Mouse (Mus musculus) forebrain, postnatal 0 days (tissue): ENCODE results near the gene Fkbp14. TPM values are rescaled to one million over a fixed set of nuclear protein-coding genes. Genes with fewer than 3 reads are reported as not detected.

ENCODE experiments used
- ATAC-seq: fragments of 200-750 bp; cut with Nextera tagmentation; 2 replicates; pipeline ENCODE4 v1.8.0; 2017; ENCODE audit warnings: mild to moderate bottlenecking, moderate library complexity
- DNase-seq: peaks from one replicate; pipeline ENCODE4 v3.0.0-alpha.2; 2015
- H3K27ac ChIP-seq: fragments of 300-500 bp; sonication (generic); 2 replicates; pipeline ENCODE4 v1.5.1; 2014; ENCODE audit warnings: low read depth, mild to moderate bottlenecking, antibody characterized with exemption, low read length, moderate library complexity, mixed read lengths
- H3K27me3 ChIP-seq: fragments of 300-500 bp; sonication (generic); 2 replicates; pipeline ENCODE4 v1.6.1; 2014; ENCODE audit warnings: mild to moderate bottlenecking, low read length, mixed read lengths; ENCODE audit not compliant: insufficient read depth
- H3K36me3 ChIP-seq: fragments of 300-500 bp; sonication (generic); 2 replicates; pipeline ENCODE4 v1.6.1; 2014; ENCODE audit warnings: mild to moderate bottlenecking, moderate library complexity; ENCODE audit not compliant: insufficient read depth
- H3K4me1 ChIP-seq: fragments of 300-500 bp; sonication (generic); 2 replicates; pipeline ENCODE4 v1.6.1; 2014; ENCODE audit warnings: antibody characterized with exemption; ENCODE audit not compliant: insufficient read depth
- H3K4me2 ChIP-seq: fragments of 300-500 bp; sonication (generic); 2 replicates; pipeline ENCODE4 v1.6.1; 2014; ENCODE audit warnings: low read depth, mild to moderate bottlenecking, moderate library complexity
- H3K4me3 ChIP-seq: fragments of 300-500 bp; sonication (generic); 2 replicates; pipeline ENCODE4 v1.5.1; 2014; ENCODE audit warnings: low read depth, low read length, mixed read lengths
- H3K9ac ChIP-seq: fragments of 300-500 bp; sonication (generic); 2 replicates; pipeline ENCODE4 v1.6.1; 2014; ENCODE audit warnings: mild to moderate bottlenecking
- H3K9me3 ChIP-seq: fragments of 300-500 bp; sonication (generic); 2 replicates; pipeline ENCODE4 v1.6.1; 2016; ENCODE audit warnings: low read length
- CTCF ChIP-seq: sonication (generic); IDR thresholded peaks from 2 replicates; pipeline ENCODE4 v1.5.1; 2016; ENCODE audit warnings: antibody characterized with exemption, control low read depth, low read depth
- WGBS: fragments of 180-500 bp; shearing (Covaris S2); extraction: QIAGEN DNeasy Blood & Tissue Kit; methylation state at CpG from one replicate; pipeline ENCODE4 v1.1.7; 2014; 5-methylcytosine and 5-hydroxymethylcytosine counted together
- polyA plus RNA-seq: library from polyadenylated mRNA; unstranded; fragments of >200 nt; fragmentation: Nextera tagmentation; extraction: Ambion mirVana; gene quantifications from 2 replicates; pipeline ENCODE4 v1.2.1, GENCODE M21; 2015
- total RNA-seq: library from RNA; depleted of rRNA; stranded (reverse); fragments of >200 nt; gene quantifications from 2 replicates; pipeline ENCODE4 v1.2.3, GENCODE M21; 2014

Gene Fkbp14
- total and polyA plus RNA-seq, 2 experiments from 2014 or later, result 4.5 to 9.6 TPM

DNA sequence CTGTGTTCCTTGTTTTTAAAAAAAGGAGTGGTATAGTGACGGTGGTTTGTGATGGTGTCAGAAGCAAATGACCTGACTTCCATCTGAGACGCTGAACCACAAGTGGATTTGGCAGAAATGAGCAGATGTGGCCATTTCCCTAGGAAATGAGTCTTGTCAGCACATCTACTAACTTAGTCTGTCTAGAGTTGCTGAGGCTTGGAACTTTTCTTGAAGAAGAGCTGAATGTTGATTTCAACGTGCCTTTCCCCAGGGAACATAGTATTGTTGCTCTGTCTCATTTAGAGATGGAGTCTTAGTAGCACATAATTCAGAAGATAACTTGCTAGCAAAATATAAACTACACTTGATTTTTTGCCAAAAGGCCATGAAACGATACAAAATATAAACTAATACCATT is 23.2 kb upstream of the Fkbp14 start:
- DNase-seq (no peak), ATAC-seq (no peak)
- H3K9me3 ChIP-seq, result no peaks in the 10 kb centered on the region
- H3K4me1 ChIP-seq, result no peaks in the 10 kb centered on the region
- H3K9ac ChIP-seq, result no peak overlapping the region
- 91% methylated on average over 4 of the region's 4 CpGs for WGBS
- H3K4me2 ChIP-seq, result no peak overlapping the region
- no peaks in the 10 kb centered on the region for H3K27me3 ChIP-seq
- no peak overlapping the region for H3K27ac ChIP-seq
- no peak overlapping the region for H3K4me3 ChIP-seq
- no peak for TF ChIP-seq CTCF
- peaks cover 32% of the 10 kb centered on the region for H3K36me3 ChIP-seq

DNA sequence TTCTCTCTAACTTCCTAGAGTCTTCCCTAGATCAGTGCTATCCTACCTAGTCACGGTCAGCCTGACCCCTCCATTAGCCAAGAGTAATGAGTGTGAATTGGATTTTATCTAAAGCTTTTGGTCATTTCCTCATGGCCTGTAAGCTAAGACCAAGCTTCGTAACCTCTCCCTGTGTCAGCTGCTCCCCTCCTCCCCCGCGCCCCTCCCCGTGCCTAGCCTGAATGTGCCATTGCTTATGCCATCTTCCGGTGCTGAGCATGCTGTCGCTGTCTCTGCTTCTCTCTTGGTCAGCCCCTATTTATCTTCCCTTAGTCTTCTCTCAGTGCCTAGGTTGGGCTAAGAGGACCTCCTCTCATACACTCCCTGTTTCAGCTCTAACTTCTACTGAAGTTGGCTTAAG is 22.4 kb upstream of the Fkbp14 start:
- WGBS, result 93% methylated on average over 7 of the region's 7 CpGs

DNA sequence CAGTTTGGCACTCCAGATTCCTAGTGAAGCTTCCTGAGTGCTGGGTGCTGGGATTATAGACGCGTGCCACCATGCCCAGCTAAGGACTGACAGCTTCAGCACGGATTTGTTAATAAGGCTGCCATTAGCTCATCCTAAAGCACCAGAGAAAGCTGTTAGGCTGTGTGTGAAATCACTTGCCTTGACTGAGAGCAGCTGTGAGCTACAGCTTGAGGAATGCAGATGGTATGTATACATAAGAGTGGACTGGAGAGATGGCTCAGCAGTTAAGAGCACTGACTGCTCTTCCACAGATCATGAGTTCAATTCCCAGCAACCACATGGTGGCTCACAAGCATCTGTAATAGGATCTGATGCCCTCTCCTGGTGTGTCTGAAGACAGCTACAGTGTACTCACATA is 20.3 kb upstream of the Fkbp14 start:
- no peak for ATAC-seq
- no peak for TF ChIP-seq CTCF
- Histone ChIP-seq H3K4me1 (no peaks in the 10 kb centered on the region), H3K27ac (no peak overlapping the region), H3K9me3 (no peaks in the 10 kb centered on the region), H3K4me2 (no peak overlapping the region), H3K36me3 (peaks cover 20% of the 10 kb centered on the region), H3K9ac (no peak overlapping the region), H3K27me3 (no peaks in the 10 kb centered on the region), H3K4me3 (no peak overlapping the region)
- 72% methylated on average over 3 of the region's 3 CpGs for WGBS
- DNase-seq, result no peak

More for the DNA sequence above, 22.4 kb upstream of the Fkbp14 start:
- H3K27me3 ChIP-seq, result no peaks in the 10 kb centered on the region
- DNase-seq (no peak), ATAC-seq (no peak)
- H3K4me2 ChIP-seq, result no peak overlapping the region
- H3K36me3 ChIP-seq, result peaks cover 32% of the 10 kb centered on the region
- no peak overlapping the region for H3K27ac ChIP-seq
- no peaks in the 10 kb centered on the region for H3K4me1 ChIP-seq
- H3K9me3 ChIP-seq, result no peaks in the 10 kb centered on the region
- no peak overlapping the region for H3K9ac ChIP-seq
- H3K4me3 ChIP-seq, result no peak overlapping the region
- TF ChIP-seq CTCF, result no peak

DNA sequence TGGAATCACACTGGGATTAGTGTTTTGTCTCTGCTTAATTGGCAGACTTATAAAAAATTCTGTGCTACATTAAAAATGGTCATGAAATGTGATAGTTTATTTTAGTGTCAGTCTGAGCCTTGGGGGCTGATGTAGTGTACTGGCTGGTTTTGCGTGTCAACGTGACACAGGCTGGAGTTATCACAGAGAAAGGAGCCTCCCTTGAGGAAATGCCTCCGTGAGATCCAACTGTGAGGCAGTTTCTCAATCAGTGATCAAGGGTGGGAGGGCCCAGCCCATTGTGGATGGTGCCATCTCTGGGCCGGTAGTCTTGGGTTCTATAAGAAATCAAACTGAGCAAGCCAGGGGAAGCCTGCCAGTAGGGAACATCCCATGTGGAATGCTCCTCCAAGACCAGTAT is 9.1 kb upstream of the Fkbp14 start:
- 63% methylated on average over 4 of the region's 4 CpGs for WGBS
- ATAC-seq (no peak), DNase-seq (no peak)
- H3K9me3 ChIP-seq, result no peaks in the 10 kb centered on the region
- H3K36me3 ChIP-seq, result no peaks in the 10 kb centered on the region
- H3K27ac ChIP-seq, result no peak overlapping the region
- no peak overlapping the region for H3K9ac ChIP-seq
- H3K4me3 ChIP-seq, result no peak overlapping the region
- TF ChIP-seq CTCF, result no peak
- H3K27me3 ChIP-seq, result no peaks in the 10 kb centered on the region
- no peaks in the 10 kb centered on the region for H3K4me1 ChIP-seq
- H3K4me2 ChIP-seq, result no peak overlapping the region

DNA sequence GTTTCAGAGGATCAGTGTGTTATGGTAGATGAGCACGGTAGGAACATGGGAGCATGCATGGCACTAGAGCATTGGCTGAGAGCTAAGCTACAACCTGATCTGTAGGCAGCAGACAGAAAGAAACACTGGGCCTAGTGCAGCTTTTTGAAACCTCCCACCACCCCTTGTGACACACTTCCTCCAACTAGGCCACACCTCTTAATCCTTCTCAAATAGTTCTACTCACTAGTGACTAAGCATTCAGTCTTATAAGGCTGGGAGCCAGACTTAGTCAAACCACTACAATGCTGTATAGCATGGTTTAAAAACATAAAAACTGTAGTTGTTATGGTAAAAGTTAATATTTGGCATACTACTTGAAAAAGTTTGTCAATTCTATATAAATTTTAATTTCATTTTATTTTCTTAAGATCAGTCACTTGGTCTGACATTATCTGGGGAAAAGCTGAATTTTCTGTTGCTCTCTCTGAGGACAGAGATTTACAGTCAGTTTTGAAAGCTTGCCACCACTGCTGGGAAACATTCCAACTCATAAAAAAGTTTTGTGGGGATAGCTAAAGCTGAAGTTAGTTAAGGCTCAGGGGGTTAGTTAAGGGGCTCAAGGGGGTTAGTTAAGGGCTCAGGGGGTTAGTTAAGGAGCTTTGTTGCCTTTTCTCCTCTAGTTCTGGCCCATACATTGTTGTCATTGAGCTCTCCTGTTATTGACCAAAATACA is 7.0 kb upstream of the Fkbp14 start:
- no peak for TF ChIP-seq CTCF
- Histone ChIP-seq H3K27me3 (no peaks in the 10 kb centered on the region), H3K4me3 (no peak overlapping the region), H3K4me2 (no peak overlapping the region), H3K4me1 (no peaks in the 10 kb centered on the region), H3K9me3 (no peaks in the 10 kb centered on the region), H3K36me3 (no peaks in the 10 kb centered on the region), H3K27ac (no peak overlapping the region), H3K9ac (no peak overlapping the region)
- 95% methylated on average over 1 of the region's 1 CpGs for WGBS
- DNase-seq (no peak), ATAC-seq (no peak)

DNA sequence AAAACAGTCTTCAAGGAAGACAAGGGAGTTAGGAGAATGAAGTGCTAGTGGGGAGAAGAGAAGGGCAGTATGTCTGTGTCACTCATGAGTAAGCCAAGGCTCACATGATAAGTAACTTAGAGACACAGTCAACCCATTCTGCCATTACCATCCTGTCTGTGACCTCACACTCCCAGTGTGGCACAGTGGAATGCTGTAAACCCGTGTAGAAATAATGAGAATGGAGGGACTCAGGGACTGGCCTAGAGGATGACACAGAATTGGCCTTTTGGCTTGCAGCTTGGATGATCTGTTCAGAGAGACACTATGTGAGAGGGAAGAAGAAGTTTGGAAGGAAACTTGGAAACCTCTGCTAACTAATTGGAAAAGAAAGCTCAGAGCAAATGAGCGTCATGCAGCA is 5.8 kb upstream of the Fkbp14 start:
- Histone ChIP-seq H3K4me1 (peaks cover 1% of the 10 kb centered on the region; the same call in 1 of the 2 replicates), H3K9ac (no peak overlapping the region), H3K4me3 (no peak overlapping the region), H3K4me2 (no peak overlapping the region), H3K27me3 (no peaks in the 10 kb centered on the region), H3K27ac (no peak overlapping the region), H3K9me3 (no peaks in the 10 kb centered on the region), H3K36me3 (no peaks in the 10 kb centered on the region)
- TF ChIP-seq CTCF, result no peak
- 88% methylated on average over 2 of the region's 2 CpGs for WGBS
- ATAC-seq (no peak), DNase-seq (no peak)

DNA sequence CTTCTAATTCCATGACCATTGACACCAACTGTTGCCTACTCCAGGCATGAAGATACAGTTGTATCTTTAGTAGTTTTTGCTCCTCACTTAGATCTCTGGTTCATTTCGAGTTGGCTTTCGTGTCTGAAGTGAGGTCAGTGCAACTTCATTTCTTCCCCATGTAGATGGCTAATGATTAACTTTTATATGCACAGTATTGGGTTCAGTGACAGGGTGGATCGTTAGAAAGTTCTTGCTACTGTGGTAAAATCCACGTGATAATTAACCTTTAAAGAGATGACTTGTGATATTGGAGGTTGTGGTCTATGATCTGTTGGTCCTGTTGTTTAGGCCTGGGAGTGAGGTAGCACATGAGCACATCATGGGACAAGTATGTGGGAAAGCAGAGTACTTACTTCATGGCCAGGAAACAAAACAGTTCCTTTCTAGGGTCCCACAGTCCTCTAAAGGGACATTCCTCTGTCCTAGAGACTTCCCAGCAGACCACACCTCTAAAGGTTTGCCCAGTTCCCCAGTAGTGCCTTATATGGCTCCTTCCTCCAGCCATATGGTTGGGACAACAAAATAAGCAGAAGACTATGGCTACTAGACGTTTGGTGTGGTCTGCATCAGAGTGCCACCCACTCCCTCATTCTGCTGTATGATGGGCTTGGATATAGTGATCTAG is 3.7 kb upstream of the Fkbp14 start:
- 87% methylated on average over 5 of the region's 5 CpGs for WGBS
- no peak for DNase-seq
- no peak overlapping the region for H3K27ac ChIP-seq
- H3K36me3 ChIP-seq, result no peaks in the 10 kb centered on the region
- no peaks in the 10 kb centered on the region for H3K27me3 ChIP-seq
- no peak overlapping the region for H3K4me2 ChIP-seq
- peaks cover 16% of the 10 kb centered on the region for H3K4me1 ChIP-seq
- no peak overlapping the region for H3K4me3 ChIP-seq
- no peak for TF ChIP-seq CTCF
- no peak for ATAC-seq
- H3K9me3 ChIP-seq, result no peaks in the 10 kb centered on the region
- H3K9ac ChIP-seq, result no peak overlapping the region
